Mouse (Mus musculus) stomach, postnatal 0 days (tissue): ENCODE results near the gene Slc27a4.

Experiments used
- CTCF ChIP-seq: IDR thresholded peaks from 2 replicates; pipeline ENCODE4 v1.5.1; 2016; ENCODE audit warnings: antibody characterized with exemption, low read depth, mild to moderate bottlenecking, moderate library complexity
- EP300 ChIP-seq: optimal IDR thresholded peaks from 2 replicates; pipeline ENCODE3; 2016; ENCODE audit warnings: antibody characterized with exemption

DNA sequence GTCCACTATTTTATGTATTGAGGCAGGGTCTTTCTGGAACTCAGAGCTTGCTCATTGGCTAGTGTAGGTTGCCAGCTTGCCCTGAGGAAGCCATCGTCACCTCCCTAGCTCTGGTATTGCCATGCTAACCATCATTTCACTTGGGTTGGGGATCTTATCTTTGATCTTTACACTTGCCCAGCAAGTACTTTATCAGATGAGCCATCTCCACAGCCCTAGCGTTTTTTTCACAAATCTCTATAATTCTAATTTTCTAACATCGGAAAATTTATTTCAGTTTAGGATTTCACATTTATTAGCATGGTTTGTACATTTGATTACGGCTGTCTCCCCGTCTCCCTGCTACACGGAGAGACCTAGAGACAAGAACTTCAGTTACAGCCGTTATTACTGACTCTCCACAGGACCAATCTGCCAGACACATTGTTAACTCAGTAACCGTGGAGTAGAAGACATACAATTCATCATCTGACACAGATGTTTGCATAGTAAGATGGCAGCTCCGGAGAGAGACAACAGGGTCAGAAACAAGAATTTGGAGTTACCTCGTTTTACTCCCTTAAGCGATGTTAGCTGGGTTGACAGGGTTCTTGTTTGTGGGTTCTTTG, 24.0 kb downstream of the Slc27a4 start:
- TF ChIP-seq CTCF (no peak), EP300 (no peak)
